ENCODE assay signal across 8 mouse cellular contexts in the genomic region with DNA sequence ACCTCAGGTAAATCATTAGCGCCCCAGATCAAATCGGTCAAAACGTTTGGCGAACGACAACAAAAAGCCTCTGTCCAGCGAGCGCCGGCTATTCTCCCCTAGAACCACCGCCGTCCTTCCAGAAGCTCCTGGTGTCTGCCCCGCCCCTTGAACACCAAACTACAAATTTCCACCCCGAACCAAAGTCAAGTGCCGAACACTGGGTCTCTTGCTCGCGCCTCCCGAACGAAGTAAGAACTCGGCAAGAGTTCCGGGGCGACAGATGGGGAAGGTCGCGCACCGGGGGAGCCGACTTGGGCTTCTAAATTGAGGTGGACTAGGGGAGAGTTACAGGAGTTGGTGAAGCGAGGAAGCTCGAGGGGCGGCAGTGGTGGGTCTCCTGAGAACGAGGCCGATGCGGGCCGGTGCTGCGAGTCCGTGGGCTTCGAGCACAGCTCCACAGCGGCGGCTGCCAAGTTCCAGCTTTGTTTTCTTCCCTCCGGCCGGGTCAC. TPM values are rescaled to one million over a fixed set of nuclear protein-coding genes. Genes with fewer than 3 reads are reported as not detected.
A peak's percentile ranks its signal among the peaks of the same experiment; 100 is the strongest.
DNase-seq lines count a peak whose midpoint lies in the region; ATAC-seq and TF ChIP-seq lines count a peak whose summit lies in the region.

TSS of gene Tubgcp4 (plus strand) at position 174 of the 491 bp plus-strand sequence.

- H3K4me3 ChIP-seq in G1E (ENCODE audit: low read depth, low read length) = peak within 1 kb of the TSS; percentile 85
- H3K4me3 ChIP-seq in heart, adult 2 months = peak within 1 kb of the TSS; percentile 80

- no peak for TF ChIP-seq POLR2A in heart, adult 2 months (IDR thresholded peaks at IDR 0.05; ENCODE audit: insufficient read depth, low read depth, low read length)

- no peaks in the 10 kb centered on the region for H3K27me3 ChIP-seq in G1E (ENCODE audit: insufficient read depth, low read length)
- no peaks in the 10 kb centered on the region for H3K27me3 ChIP-seq in heart, adult 2 months (ENCODE audit: control insufficient read depth, insufficient read depth, low read length)

- TF ChIP-seq EP300 in heart, adult 2 months (IDR thresholded peaks at IDR 0.05; ENCODE audit: insufficient read depth, low read depth, low read length) = no peak

- peak within 1 kb of the TSS; percentile 82 for H3K9ac ChIP-seq in heart, adult 2 months (ENCODE audit: low read depth, low read length)

- no peak for TF ChIP-seq CTCF in G1E (IDR thresholded peaks at IDR 0.05; ENCODE audit: low read depth, low read length)
- TF ChIP-seq CTCF in heart, adult 2 months (IDR thresholded peaks at IDR 0.05) = no peak

- H3K9me3 ChIP-seq in G1E (replicated peaks) = no peaks in the 10 kb centered on the region

- intact Hi-C loops in heart, adult 2 months (cut with DNase I) = loop anchor here (1.0 kb wide), 1 partner anchor 30 kb away; the partner anchor contains the start of genes Adal and Lcmt2

- WGBS in heart, adult 2 months = under 1% methylated on average over 38 of the region's 38 CpGs

- peaks cover 33% of the 10 kb centered on the region for H3K4me1 ChIP-seq in G1E (ENCODE audit: insufficient read depth, low read depth, low read length)
- peaks cover 8% of the 10 kb centered on the region for H3K4me1 ChIP-seq in heart, adult 2 months (ENCODE audit: control insufficient read depth, insufficient read depth, low read length)

- no peak for ATAC-seq in G1E (ENCODE audit: extremely low read depth, insufficient number of reproducible peaks, low FRiP score, poor library complexity, severe bottlenecking)
- ATAC-seq in monocyte, adult 5-6 weeks (replicated peaks; ENCODE audit: insufficient number of reproducible peaks, low FRiP score, low TSS enrichment, poor library complexity, severe bottlenecking) = peak; percentile 8; the same call in 1 of the 2 replicates

- no peaks in the 10 kb centered on the region for H3K79me2 ChIP-seq in heart, adult 2 months (replicated peaks; ENCODE audit: control insufficient read depth, insufficient read depth, low read length)

- H3K36me3 ChIP-seq in G1E (replicated peaks) = peaks cover 53% of the 10 kb centered on the region
- no peaks in the 10 kb centered on the region; the same call in 1 of the 2 replicates for H3K36me3 ChIP-seq in heart, adult 2 months (ENCODE audit: control insufficient read depth, insufficient read depth, low read length)

- peak; percentile 81 for DNase-seq in 3T3-L1 (ENCODE audit: low read depth, low spot score)
- peak; percentile 37 for DNase-seq in G1E (ENCODE audit: low spot score)
- peak; percentile 66 for DNase-seq in embryo, embryonic 10.5 days (ENCODE audit: low spot score)
- no peak for DNase-seq in heart, adult 2 months
- DNase-seq in kidney, adult 18-20 months = peak; percentile 79
- DNase-seq in liver = peak; percentile 69
- no peak for DNase-seq in cerebellum, postnatal 25 days

- peak within 1 kb of the TSS; percentile 92 for H3K27ac ChIP-seq in heart, adult 2 months

RNA-seq across cellular contexts. Expression of gene Tubgcp4, which starts in this region (rescaled TPM):
- total RNA-seq in G1E (2014; fragmentation: Nextera tagmentation) (73.7 and 75.2 TPM in 2 replicates), G1E (2017) (60.9 and 61.9 TPM in 2 replicates)
- 8.5 and 19.1 TPM in 2 replicates for polyA plus RNA-seq in G1E (2012)
- total RNA-seq in heart, adult 2 months (2021) = 10 to 100 TPM; 13.7 to 14.3 TPM
- 18.5 and 22.8 TPM in 2 replicates for polyA plus RNA-seq in heart, adult 2 months (2012; rRNA removed)
- total RNA-seq in monocyte, adult 5-6 weeks (2017) = 40.1 to 81.9 TPM (median 46.5 TPM) in 3 replicates

Comparison
In these comparisons a context has a peak if more than half of its experiments do, and no peak if none do; other contexts are left out.
1. DNase-seq: peak in 3T3-L1 (single experiment), G1E (single experiment), embryo, embryonic 10.5 days (single experiment), kidney, adult 18-20 months (single experiment) and liver (single experiment); none in heart, adult 2 months (0 of 2) and cerebellum, postnatal 25 days (0 of 2).